14 mouse cellular contexts compared by ENCODE assay signal in genomic region chr12:8898879-8899785, GRCm38 (mm10). TPM values are rescaled to one million over a fixed set of nuclear protein-coding genes. Genes with fewer than 3 reads are reported as not detected.
A peak's percentile ranks its signal among the peaks of the same experiment; 100 is the strongest.
DNase-seq lines count a peak whose midpoint lies in the region; ATAC-seq lines count a peak whose summit lies in the region.
"Had no signal": no experiment of that assay in that cellular context is flagged by ENCODE, and none has a peak within 500 bp of the region (broad histone marks: within the 10 kb centered on the region; RNA-seq: fewer than 3 reads in every experiment).

No protein-coding gene starts in this region.

- H3K27me3 ChIP-seq in forebrain, embryonic 16.5 days (replicated peaks; ENCODE audit: control insufficient read depth, insufficient read depth, low read length) = no peaks in the 10 kb centered on the region
- no peaks in the 10 kb centered on the region for H3K27me3 ChIP-seq in midbrain, embryonic 12.5 days
- H3K27me3 ChIP-seq in liver, embryonic 11.5 days (replicated peaks; ENCODE audit: control insufficient read depth, insufficient read depth, low read length) = no peaks in the 10 kb centered on the region
- H3K27me3 ChIP-seq: lung, embryonic 15.5 days; stomach, embryonic 15.5 days had no signal

- no peak overlapping the region for H3K4me3 ChIP-seq in forebrain, embryonic 16.5 days (replicated peaks; ENCODE audit: low read length)
- H3K4me3 ChIP-seq in midbrain, embryonic 12.5 days = no peak overlapping the region
- no peak overlapping the region for H3K4me3 ChIP-seq in liver, embryonic 11.5 days (ENCODE audit: low read depth, low read length)
- H3K4me3 ChIP-seq: lung, embryonic 15.5 days; stomach, embryonic 15.5 days had no signal

- H3K27ac ChIP-seq in forebrain, embryonic 16.5 days (ENCODE audit: low read length) = 0 out of 2 replicates have a peak overlapping the region, but pooled peaks have one; percentile 14
- H3K27ac ChIP-seq in midbrain, embryonic 12.5 days (replicated peaks) = no peak overlapping the region
- no peak overlapping the region for H3K27ac ChIP-seq in liver, embryonic 11.5 days (ENCODE audit: low read depth, low read length)
- H3K27ac ChIP-seq: lung, embryonic 15.5 days; stomach, embryonic 15.5 days had no signal

- peaks cover 13% of the 10 kb centered on the region for H3K4me1 ChIP-seq in forebrain, embryonic 16.5 days (replicated peaks; ENCODE audit: control insufficient read depth, insufficient read depth, low read length)
- H3K4me1 ChIP-seq in midbrain, embryonic 12.5 days = peaks cover 20% of the 10 kb centered on the region
- peaks cover 10% of the 10 kb centered on the region for H3K4me1 ChIP-seq in liver, embryonic 11.5 days (replicated peaks; ENCODE audit: control insufficient read depth, insufficient read depth, low read length)

- 40% methylated on average over 19 of the region's 19 CpGs for WGBS in forebrain, embryonic 16.5 days
- 55% methylated on average over 19 of the region's 19 CpGs for WGBS in midbrain, embryonic 12.5 days
- WGBS in liver, embryonic 11.5 days = 75% methylated on average over 19 of the region's 19 CpGs

- no peaks in the 10 kb centered on the region for H3K36me3 ChIP-seq in forebrain, embryonic 16.5 days (ENCODE audit: control insufficient read depth, insufficient read depth)
- no peaks in the 10 kb centered on the region for H3K36me3 ChIP-seq in midbrain, embryonic 12.5 days
- H3K36me3 ChIP-seq in liver, embryonic 11.5 days (ENCODE audit: control insufficient read depth, insufficient read depth, low read length) = no peaks in the 10 kb centered on the region
- H3K36me3 ChIP-seq: lung, embryonic 15.5 days; stomach, embryonic 15.5 days had no signal

- no peaks in the 10 kb centered on the region for H3K9me3 ChIP-seq in forebrain, embryonic 16.5 days (ENCODE audit: control insufficient read depth, low read length)
- H3K9me3 ChIP-seq in midbrain, embryonic 12.5 days = no peaks in the 10 kb centered on the region
- no peaks in the 10 kb centered on the region for H3K9me3 ChIP-seq in liver, embryonic 11.5 days (ENCODE audit: control insufficient read depth, low read length)
- H3K9me3 ChIP-seq: lung, embryonic 15.5 days; stomach, embryonic 15.5 days had no signal

- ATAC-seq in forebrain, embryonic 16.5 days = peak; percentile 76
- ATAC-seq in midbrain, embryonic 12.5 days (ENCODE audit: low FRiP score, low read depth) = 0 out of 2 replicates have a peak, but pooled peaks have one; percentile 20
- no peak for ATAC-seq in liver, embryonic 11.5 days (replicated peaks; ENCODE audit: low FRiP score)

- DNase-seq in ES-CJ7 (ENCODE audit: low read depth, low spot score) (peak; percentile 24), liver (no peak)
- peak; percentile 65 for DNase-seq in Muller cell, postnatal 12 days (ENCODE audit: inconsistent ontology term)
- DNase-seq in liver, embryonic 11.5 days (ENCODE audit: low spot score) = no peak
- no peak for DNase-seq in cerebellum, adult 8-10 months
- DNase-seq: cerebellum, adult 9-11 months; heart, postnatal 10 days; kidney, adult 9 months; right cerebral cortex, postnatal 4 days had no signal

- H3K9ac ChIP-seq in forebrain, embryonic 16.5 days (replicated peaks; ENCODE audit: low read depth, low read length) = no peak overlapping the region; the same call in 1 of the 2 replicates
- H3K9ac ChIP-seq in midbrain, embryonic 12.5 days (replicated peaks) = no peak overlapping the region
- H3K9ac ChIP-seq in liver, embryonic 11.5 days (ENCODE audit: low read depth, low read length) = no peak overlapping the region
- H3K9ac ChIP-seq: lung, embryonic 15.5 days; stomach, embryonic 15.5 days had no signal

- no peak overlapping the region for H3K4me2 ChIP-seq in forebrain, embryonic 16.5 days (ENCODE audit: low read length)
- H3K4me2 ChIP-seq in midbrain, embryonic 12.5 days (replicated peaks) = no peak overlapping the region
- H3K4me2 ChIP-seq in liver, embryonic 11.5 days = no peak overlapping the region
- H3K4me2 ChIP-seq: lung, embryonic 15.5 days; stomach, embryonic 15.5 days had no signal

RNA-seq across cellular contexts. Expression of gene Laptm4a, which starts 22.3 kb away (rescaled TPM):
- polyA plus RNA-seq in forebrain, embryonic 16.5 days (2015; fragmentation: Nextera tagmentation; extraction: Ambion mirVana) = 280 and 300 TPM in 2 replicates
- polyA plus RNA-seq in midbrain, embryonic 12.5 days (2016; fragmentation: Nextera tagmentation; extraction: Ambion mirVana) = 189 and 199 TPM in 2 replicates
- polyA plus RNA-seq in liver, embryonic 11.5 days (2014; fragmentation: Nextera tagmentation; extraction: Ambion mirVana) = 128 and 129 TPM in 2 replicates

RNA-seq across cellular contexts. Expression of gene Matn3, which starts 48.6 kb away (rescaled TPM):
- polyA plus RNA-seq in forebrain, embryonic 16.5 days (2015; fragmentation: Nextera tagmentation; extraction: Ambion mirVana) = 0.15 and 1.1 TPM in 2 replicates
- 0.43 and 0.61 TPM in 2 replicates for polyA plus RNA-seq in midbrain, embryonic 12.5 days (2016; fragmentation: Nextera tagmentation; extraction: Ambion mirVana)
- 0.37 and 0.40 TPM in 2 replicates for polyA plus RNA-seq in liver, embryonic 11.5 days (2014; fragmentation: Nextera tagmentation; extraction: Ambion mirVana)
- polyA plus RNA-seq: gonadal fat pad, adult 2 months had no signal

Comparison
In these comparisons a context has a peak if more than half of its experiments do, and no peak if none do; other contexts are left out.
1. DNase-seq: peak in ES-CJ7 (single experiment) and Muller cell, postnatal 12 days (single experiment); none in liver (single experiment), liver, embryonic 11.5 days (single experiment) and cerebellum, adult 8-10 months (single experiment).